Mouse (Mus musculus): ENCODE measurements around the gene Prss50. TPM values are rescaled to one million over a fixed set of nuclear protein-coding genes. Genes with fewer than 3 reads are reported as not detected.

Gene Prss50
- polyA plus RNA-seq, 1 experiment from 2014 or later, result 14.5 TPM

DNA sequence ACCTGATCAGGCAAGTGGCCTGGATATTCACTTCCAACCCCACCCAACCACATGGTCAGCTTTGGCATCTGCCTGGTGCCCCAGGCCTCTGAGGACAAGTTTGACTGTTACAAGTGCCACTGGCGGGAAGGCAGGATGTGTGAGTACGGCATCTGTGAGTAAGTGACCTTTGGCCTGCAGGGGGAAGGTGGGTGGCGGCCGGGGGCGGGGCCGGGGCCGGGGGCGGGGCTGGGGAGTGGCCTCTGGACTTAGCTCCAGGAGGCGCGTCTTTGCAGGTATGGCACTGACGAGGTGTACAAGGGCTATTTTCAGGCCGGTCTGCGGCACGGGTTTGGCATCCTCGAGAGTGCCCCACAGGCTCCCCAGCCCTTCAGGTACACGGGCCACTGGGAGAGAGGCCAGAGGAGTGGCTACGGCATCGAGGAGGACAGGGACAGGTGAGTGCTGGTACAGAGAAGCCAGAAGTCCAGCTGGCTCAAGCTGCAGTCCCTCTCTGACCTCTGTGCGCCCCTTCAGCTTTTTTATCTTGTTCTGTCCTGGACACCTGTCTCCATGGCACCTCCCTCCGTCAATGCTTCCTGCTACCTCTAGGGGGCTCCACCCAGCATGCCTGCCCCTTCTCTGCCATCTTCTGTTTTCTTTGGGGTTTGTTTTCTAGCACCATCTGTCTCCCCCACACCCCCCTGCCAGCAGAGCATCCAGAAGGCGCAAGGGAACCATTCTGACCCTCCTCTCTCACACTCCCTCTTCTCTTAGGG is 32.4 kb downstream of the Prss50 start:
- no peaks in the 10 kb centered on the region for H3K27me3 ChIP-seq
- no peak overlapping the region for H3K9ac ChIP-seq
- peaks cover 39% of the 10 kb centered on the region for H3K4me1 ChIP-seq (replicated peaks)
- H3K9me3 ChIP-seq (replicated peaks), result no peaks in the 10 kb centered on the region
- H3K4me2 ChIP-seq, result peak overlapping the region; percentile 42; the same call in 1 of the 2 replicates
- no peaks in the 10 kb centered on the region for H3K36me3 ChIP-seq (replicated peaks)
- 19% methylated on average over 21 of the region's 21 CpGs for WGBS (ENCODE audit: insufficient replicate concordance)
- H3K27ac ChIP-seq (replicated peaks), result no peak overlapping the region
- ATAC-seq (ENCODE audit: insufficient read depth), result peak; percentile 52
- peak overlapping the region; percentile 10; the same call in 1 of the 2 replicates for H3K4me3 ChIP-seq (replicated peaks)

DNA sequence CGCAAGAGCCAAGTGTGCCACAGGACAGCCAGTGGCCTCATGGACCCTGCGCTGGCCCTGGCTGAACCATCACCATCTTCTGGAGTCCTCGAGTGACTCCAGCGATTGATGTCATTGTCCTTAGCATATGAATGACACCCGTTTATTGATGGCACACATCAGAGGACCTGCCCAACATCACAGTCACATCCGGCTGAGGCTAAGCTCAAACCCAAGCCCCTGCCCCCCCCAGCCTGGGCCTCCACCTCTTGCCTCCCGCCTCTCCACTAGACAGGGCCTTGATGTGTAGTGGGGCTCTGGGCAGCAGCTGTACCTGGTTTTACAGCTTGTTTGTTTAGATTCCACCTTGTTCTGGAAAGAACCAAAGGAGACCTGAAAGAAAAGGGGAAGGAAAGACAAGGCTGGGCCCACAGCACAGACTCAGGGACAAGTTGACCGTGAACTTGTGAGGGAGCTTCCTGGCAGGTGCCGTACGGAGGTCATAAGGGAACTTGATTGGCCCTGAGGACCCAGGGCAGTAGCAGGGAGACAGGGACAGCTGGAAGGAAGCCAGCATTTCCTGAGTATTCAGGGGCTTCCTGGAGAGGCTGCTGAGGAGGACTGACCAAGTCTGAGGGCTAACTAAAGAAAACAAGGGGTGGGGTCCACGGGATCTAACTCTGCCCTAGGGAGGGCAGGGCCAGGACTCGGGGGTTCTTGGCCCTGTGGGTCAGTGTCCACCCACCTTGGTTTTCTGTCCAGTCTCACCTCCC is 33.5 kb downstream of the Prss50 start:
- WGBS (ENCODE audit: insufficient replicate concordance), result 43% methylated on average over 12 of the region's 12 CpGs
- no peak for ATAC-seq (ENCODE audit: insufficient read depth)
- Histone ChIP-seq H3K9me3 (replicated peaks) (no peaks in the 10 kb centered on the region), H3K9ac (no peak overlapping the region), H3K4me2 (no peak overlapping the region), H3K4me3 (replicated peaks) (no peak overlapping the region), H3K27ac (replicated peaks) (no peak overlapping the region), H3K4me1 (replicated peaks) (peaks cover 41% of the 10 kb centered on the region), H3K36me3 (replicated peaks) (no peaks in the 10 kb centered on the region), H3K27me3 (no peaks in the 10 kb centered on the region)

DNA sequence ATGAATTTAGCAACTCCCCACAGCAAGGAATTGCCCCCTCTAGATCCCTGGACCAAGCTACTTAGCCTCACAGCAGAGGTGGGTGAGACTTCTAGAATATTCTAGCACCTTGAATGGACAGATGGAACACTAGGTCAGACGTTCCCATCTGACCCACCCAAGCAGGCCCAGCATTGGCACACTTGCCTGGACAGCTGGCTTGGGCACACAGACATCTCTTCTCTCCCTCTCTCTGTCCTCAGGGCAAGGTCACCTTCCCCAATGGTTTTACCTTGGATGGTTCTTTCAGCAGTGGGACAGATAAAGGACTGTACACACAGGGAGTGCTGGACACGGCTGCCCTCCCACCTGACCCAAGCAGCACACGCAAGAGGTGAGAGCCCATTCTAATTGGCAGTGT is 34.8 kb downstream of the Prss50 start:
- Histone ChIP-seq H3K9me3 (replicated peaks) (no peaks in the 10 kb centered on the region), H3K27ac (replicated peaks) (no peak overlapping the region), H3K9ac (no peak overlapping the region), H3K4me3 (replicated peaks) (no peak overlapping the region), H3K4me1 (replicated peaks) (peaks cover 41% of the 10 kb centered on the region), H3K4me2 (no peak overlapping the region), H3K36me3 (replicated peaks) (no peaks in the 10 kb centered on the region), H3K27me3 (no peaks in the 10 kb centered on the region)
- ATAC-seq (ENCODE audit: insufficient read depth), result no peak
- 59% methylated on average over 3 of the region's 3 CpGs for WGBS (ENCODE audit: insufficient replicate concordance)

DNA sequence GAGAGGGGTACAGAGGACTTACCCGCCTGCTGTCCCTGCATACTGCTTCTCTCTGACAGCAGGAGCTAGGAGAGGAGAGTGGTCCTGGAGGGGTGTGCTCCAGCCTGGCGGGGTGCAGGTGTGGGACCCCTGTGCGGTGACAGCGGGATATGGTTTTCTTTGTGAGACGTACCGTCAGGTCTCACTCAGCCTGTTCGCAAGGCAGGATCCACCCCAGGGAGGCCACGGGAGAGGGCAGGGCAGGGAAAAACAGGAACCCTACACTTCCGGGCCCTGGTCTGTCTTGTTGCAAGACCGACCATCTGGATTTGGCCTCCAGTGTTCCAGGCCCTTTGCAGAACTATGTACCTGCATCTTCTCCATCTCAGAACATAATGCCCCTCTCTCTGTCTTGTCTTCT is 35.7 kb downstream of the Prss50 start:
- H3K4me1 ChIP-seq (replicated peaks), result peaks cover 35% of the 10 kb centered on the region
- no peak overlapping the region for H3K27ac ChIP-seq (replicated peaks)
- WGBS (ENCODE audit: insufficient replicate concordance), result 40% methylated on average over 10 of the region's 10 CpGs
- no peak for ATAC-seq (ENCODE audit: insufficient read depth)
- no peaks in the 10 kb centered on the region for H3K36me3 ChIP-seq (replicated peaks)
- no peak overlapping the region for H3K4me3 ChIP-seq (replicated peaks)
- H3K9ac ChIP-seq, result no peak overlapping the region
- no peaks in the 10 kb centered on the region for H3K27me3 ChIP-seq
- H3K9me3 ChIP-seq (replicated peaks), result no peaks in the 10 kb centered on the region
- peak overlapping the region; percentile 13; the same call in 1 of the 2 replicates for H3K4me2 ChIP-seq

DNA sequence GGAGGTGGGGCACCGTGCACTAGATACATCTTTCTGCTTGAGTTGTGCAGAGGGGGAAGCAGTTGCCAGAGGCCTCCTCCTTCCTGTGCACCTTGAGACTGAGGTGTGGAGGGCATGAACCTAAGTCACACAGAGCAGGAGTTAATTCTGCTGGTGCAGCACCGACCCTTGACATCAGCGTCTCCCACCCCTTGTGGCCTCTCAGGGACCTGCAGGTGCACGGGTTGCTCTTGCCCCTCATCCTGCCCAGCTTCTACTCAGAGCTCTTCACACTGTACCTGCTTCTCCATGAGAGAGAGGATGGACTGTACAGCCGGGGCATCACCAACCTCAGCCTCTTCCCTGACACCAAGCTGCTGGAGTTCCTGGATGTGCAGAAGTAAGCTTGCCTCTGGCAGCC is 37.7 kb downstream of the Prss50 start:
- 44% methylated on average over 5 of the region's 5 CpGs for WGBS (ENCODE audit: insufficient replicate concordance)
- Histone ChIP-seq H3K27me3 (no peaks in the 10 kb centered on the region), H3K4me1 (replicated peaks) (peaks cover 22% of the 10 kb centered on the region), H3K4me2 (no peak overlapping the region), H3K36me3 (replicated peaks) (no peaks in the 10 kb centered on the region), H3K27ac (replicated peaks) (no peak overlapping the region), H3K9me3 (replicated peaks) (no peaks in the 10 kb centered on the region), H3K9ac (no peak overlapping the region), H3K4me3 (replicated peaks) (no peak overlapping the region)
- ATAC-seq (ENCODE audit: insufficient read depth), result no peak

DNA sequence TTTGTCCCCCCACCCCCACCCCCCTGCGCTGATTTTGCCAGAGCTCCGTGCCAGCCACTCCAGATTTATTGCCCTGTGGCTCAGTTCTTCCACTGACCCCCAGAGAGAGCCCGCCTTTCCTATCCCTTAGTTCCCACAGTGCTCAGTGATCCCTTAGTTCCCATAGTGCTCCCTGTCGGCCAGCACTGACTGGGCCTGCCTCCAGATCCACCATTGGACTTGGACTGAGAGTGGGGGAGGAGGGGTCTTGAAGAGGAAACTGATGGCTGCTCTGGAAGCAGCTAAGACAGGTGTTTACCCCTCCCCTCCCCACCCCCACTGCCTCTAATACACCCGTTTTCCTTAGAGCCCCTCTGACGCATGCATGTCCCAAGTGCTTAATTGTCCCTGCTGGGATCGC is 38.2 kb downstream of the Prss50 start:
- no peaks in the 10 kb centered on the region for H3K27me3 ChIP-seq
- H3K36me3 ChIP-seq (replicated peaks), result no peaks in the 10 kb centered on the region
- no peak overlapping the region for H3K9ac ChIP-seq
- no peaks in the 10 kb centered on the region for H3K9me3 ChIP-seq (replicated peaks)
- no peak overlapping the region for H3K27ac ChIP-seq (replicated peaks)
- peaks cover 17% of the 10 kb centered on the region for H3K4me1 ChIP-seq (replicated peaks)
- 41% methylated on average over 7 of the region's 7 CpGs for WGBS (ENCODE audit: insufficient replicate concordance)
- H3K4me2 ChIP-seq, result no peak overlapping the region
- ATAC-seq (ENCODE audit: insufficient read depth), result no peak
- H3K4me3 ChIP-seq (replicated peaks), result no peak overlapping the region

DNA sequence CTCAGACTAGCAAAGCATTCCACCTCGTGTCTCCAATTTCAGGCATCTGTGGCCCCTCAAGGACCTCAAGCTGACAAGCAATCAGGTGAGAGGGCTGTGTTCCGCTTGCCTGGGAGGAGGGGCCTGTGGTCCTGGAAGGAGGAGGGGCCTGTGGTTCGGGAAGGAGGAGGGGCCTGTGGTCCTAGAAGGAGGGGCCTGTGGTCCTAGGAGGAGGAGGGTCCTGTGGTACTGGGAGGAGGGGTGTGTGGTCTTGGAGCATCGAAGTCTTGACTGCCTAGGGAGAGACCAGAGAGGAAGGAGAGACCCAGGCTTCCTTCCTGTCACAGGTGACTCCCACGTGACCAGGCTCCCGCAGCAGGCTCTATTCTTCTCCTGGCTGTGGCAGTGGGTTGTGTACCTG is 38.8 kb downstream of the Prss50 start:
- H3K27me3 ChIP-seq, result no peaks in the 10 kb centered on the region
- H3K27ac ChIP-seq (replicated peaks), result no peak overlapping the region
- H3K4me1 ChIP-seq (replicated peaks), result peaks cover 11% of the 10 kb centered on the region
- H3K9ac ChIP-seq, result no peak overlapping the region
- no peak overlapping the region for H3K4me2 ChIP-seq
- WGBS (ENCODE audit: insufficient replicate concordance), result 12% methylated on average over 6 of the region's 6 CpGs
- no peaks in the 10 kb centered on the region for H3K36me3 ChIP-seq (replicated peaks)
- no peaks in the 10 kb centered on the region for H3K9me3 ChIP-seq (replicated peaks)
- ATAC-seq (ENCODE audit: insufficient read depth), result no peak
- H3K4me3 ChIP-seq (replicated peaks), result no peak overlapping the region

DNA sequence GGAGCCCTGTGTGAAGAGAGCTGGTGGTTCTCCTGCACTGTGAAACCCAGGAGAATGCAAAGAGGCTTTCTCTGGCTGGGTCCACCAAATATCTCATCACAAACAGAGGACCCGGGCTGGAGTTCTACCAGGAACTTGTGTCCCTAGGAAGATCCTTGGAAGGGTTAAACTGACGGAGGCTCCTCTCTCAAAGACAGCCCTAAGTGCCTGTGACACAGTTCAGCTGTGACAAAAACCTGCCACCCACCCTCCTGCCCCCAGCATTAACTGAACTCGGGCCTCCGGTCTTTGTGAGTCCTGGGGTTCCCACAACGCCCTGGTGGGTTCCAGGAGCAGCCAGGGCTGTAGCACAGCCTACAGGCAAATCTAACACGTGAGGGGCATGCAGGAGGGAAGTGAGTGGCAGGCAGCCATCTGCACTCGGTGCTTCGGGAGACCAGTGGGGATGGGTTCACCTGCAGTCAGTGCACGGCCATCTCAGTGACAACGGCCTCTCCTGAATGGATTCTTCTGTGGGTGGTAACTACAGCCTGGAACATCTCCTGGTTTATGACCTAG is 41.8 kb downstream of the Prss50 start:
- Histone ChIP-seq H3K4me2 (no peak overlapping the region), H3K9me3 (replicated peaks) (no peaks in the 10 kb centered on the region), H3K4me1 (replicated peaks) (peaks cover 2% of the 10 kb centered on the region; the same call in 1 of the 2 replicates), H3K9ac (no peak overlapping the region), H3K4me3 (replicated peaks) (no peak overlapping the region), H3K36me3 (replicated peaks) (no peaks in the 10 kb centered on the region), H3K27ac (replicated peaks) (no peak overlapping the region), H3K27me3 (no peaks in the 10 kb centered on the region)
- 61% methylated on average over 10 of the region's 10 CpGs for WGBS (ENCODE audit: insufficient replicate concordance)
- no peak for ATAC-seq (ENCODE audit: insufficient read depth)

DNA sequence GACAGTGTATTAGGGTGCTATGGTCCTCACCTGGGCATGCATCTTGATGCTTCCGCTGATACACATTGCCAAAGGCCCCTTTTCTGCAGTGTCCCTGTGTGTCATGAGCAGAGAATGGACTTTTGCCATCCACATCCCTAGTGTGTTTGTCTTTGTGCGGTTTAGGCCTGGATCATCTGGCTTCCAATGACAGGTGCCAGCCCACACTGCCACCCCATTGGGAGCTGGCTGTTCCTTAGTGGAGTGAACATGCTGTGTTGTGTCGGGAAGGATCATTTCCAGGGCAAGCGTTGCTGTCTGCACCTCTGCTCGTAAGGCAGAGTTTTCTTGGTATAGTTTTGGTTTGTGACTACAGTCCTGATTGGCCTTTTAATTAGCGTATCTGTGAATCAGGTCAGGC is 43.4 kb downstream of the Prss50 start:
- 63% methylated on average over 6 of the region's 6 CpGs for WGBS (ENCODE audit: insufficient replicate concordance)
- no peak overlapping the region for H3K4me2 ChIP-seq
- no peaks in the 10 kb centered on the region for H3K36me3 ChIP-seq (replicated peaks)
- ATAC-seq (ENCODE audit: insufficient read depth), result no peak
- H3K9me3 ChIP-seq (replicated peaks), result no peaks in the 10 kb centered on the region
- H3K9ac ChIP-seq, result no peak overlapping the region
- H3K4me1 ChIP-seq (replicated peaks), result no peaks in the 10 kb centered on the region
- H3K27me3 ChIP-seq, result no peaks in the 10 kb centered on the region
- H3K4me3 ChIP-seq (replicated peaks), result no peak overlapping the region
- H3K27ac ChIP-seq (replicated peaks), result no peak overlapping the region

DNA sequence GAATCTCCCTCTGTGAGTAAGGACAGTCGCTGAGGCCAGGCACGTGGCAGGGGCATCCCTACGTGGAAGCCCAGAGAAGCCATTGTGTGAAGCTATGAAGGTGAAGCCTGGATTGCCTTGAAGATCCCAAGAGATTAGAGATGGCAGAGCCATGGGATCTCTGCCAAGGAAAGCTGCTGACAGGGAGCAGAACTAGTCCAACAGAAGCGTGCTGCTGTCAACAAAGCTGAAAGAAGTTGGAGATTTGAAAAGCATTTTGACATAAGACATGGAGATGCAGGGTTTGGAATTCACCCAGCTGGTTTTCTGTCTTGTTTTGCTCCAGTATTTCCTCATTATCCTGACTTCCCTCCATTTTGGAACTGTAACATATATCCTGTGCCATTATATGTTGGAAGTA is 44.5 kb downstream of the Prss50 start:
- Histone ChIP-seq H3K4me2 (no peak overlapping the region), H3K9ac (no peak overlapping the region), H3K36me3 (replicated peaks) (no peaks in the 10 kb centered on the region), H3K4me3 (replicated peaks) (no peak overlapping the region), H3K27ac (replicated peaks) (no peak overlapping the region), H3K9me3 (replicated peaks) (no peaks in the 10 kb centered on the region), H3K27me3 (no peaks in the 10 kb centered on the region), H3K4me1 (replicated peaks) (no peaks in the 10 kb centered on the region)
- no peak for ATAC-seq (ENCODE audit: insufficient read depth)
- WGBS (ENCODE audit: insufficient replicate concordance), result 68% methylated on average over 4 of the region's 4 CpGs

DNA sequence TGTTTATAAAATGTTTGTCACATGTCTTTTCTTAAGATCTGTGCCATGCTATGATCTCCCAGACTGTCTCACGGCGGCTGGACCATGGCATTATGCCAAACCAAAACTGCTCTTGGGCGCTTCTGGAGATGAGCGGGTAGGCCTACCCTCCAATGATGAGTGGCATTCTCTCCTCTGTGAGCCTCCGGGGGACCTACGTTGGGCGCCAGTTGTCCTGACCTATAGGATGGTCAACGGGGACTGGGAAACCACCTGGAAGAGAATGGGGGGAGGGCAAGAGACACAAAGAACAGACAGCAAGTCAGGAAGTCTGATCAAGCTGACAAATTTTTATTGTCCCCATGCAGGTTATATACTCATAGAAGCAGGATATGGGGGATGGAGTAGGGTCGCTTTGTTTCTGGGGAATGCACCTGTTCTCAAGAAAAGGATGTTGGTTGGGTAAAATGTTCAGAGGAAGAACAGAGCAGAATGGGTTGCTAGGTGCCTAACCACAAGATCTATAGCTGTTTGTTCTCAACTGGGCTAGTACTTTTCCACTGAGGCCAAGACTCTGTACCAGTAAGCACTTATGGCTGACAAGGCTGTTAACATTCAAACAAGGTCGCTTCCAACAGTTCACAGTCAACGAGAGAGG is 49.6 kb downstream of the Prss50 start:
- WGBS (ENCODE audit: insufficient replicate concordance), result 75% methylated on average over 11 of the region's 11 CpGs
- Histone ChIP-seq H3K36me3 (replicated peaks) (no peaks in the 10 kb centered on the region), H3K4me2 (no peak overlapping the region), H3K27ac (replicated peaks) (no peak overlapping the region), H3K9ac (no peak overlapping the region), H3K4me3 (replicated peaks) (no peak overlapping the region), H3K27me3 (no peaks in the 10 kb centered on the region), H3K4me1 (replicated peaks) (no peaks in the 10 kb centered on the region), H3K9me3 (replicated peaks) (no peaks in the 10 kb centered on the region)
- no peak for ATAC-seq (ENCODE audit: insufficient read depth)
